Mouse (Mus musculus) left cerebral cortex, adult 6 months (tissue): ENCODE results near the gene Exoc2. TPM values are rescaled to one million over a fixed set of nuclear protein-coding genes. Genes with fewer than 3 reads are reported as not detected.

ENCODE experiments used
- long read RNA-seq, 2 experiments: library from polyadenylated mRNA; unstranded; transcript quantifications; one replicate each; pipeline ENCODE4 v2.0.0; 2019 to 2020
- polyA plus RNA-seq: library from polyadenylated mRNA; unstranded; fragments of <200 nt; fragmentation: Nextera tagmentation; gene quantifications from 2 replicates; pipeline ENCODE4 v1.2.3, GENCODE M21; 2021

Gene Exoc2
- 16.4 and 21.0 TPM in 2 replicates for polyA plus RNA-seq
- long read RNA-seq, experiment 1, full-length matches to known transcripts = 106 of 165 reads
- long read RNA-seq, experiment 1, partial matches to known transcripts = 23 of 165 reads
- long read RNA-seq, experiment 1, other reads (novel, unspliced or antisense) = 36 of 165 reads
- long read RNA-seq, experiment 2, full-length matches to known transcripts = 11 of 27 reads
- long read RNA-seq, experiment 2, partial matches to known transcripts = 10 of 27 reads
- long read RNA-seq, experiment 2, other reads (novel, unspliced or antisense) = 6 of 27 reads

GRCm38 (mm10) chr13:30973501-30974246 lies at the start of gene Exoc2, which contains the start of gene Gm5447:
TSS of gene Exoc2 (minus strand) at chr13:30974093.
TSS of gene Gm5447 (plus strand) at chr13:30974204.

GRCm38 (mm10) chr13:30947540-30947939 lies 26.4 kb downstream of the Exoc2 start, which contains the start of gene Hus1b:
TSS of gene Hus1b (minus strand) at chr13:30947759.

Other genes with a start within 250 kb of the Exoc2 start
- 0.13 and 0.23 TPM in 2 replicates for gene Irf4, start 224.9 kb downstream of the Exoc2 start, polyA plus RNA-seq
- gene Hus1b, start 26.3 kb downstream of the Exoc2 start, polyA plus RNA-seq = not detected in 2 replicates
- not detected in 2 replicates for gene Gm5447, start 111 bp upstream of the Exoc2 start, polyA plus RNA-seq